Mouse (Mus musculus) thymus, adult 2 months (tissue): ENCODE results near the gene Spns2.

Source experiments
- CTCF ChIP-seq: fragments of 200-500 bp; IDR thresholded peaks from 2 replicates; pipeline ENCODE4 v1.5.1; 2012; ENCODE audit warnings: mild to moderate bottlenecking, control low read depth, low read length, moderate library complexity, borderline replicate concordance; ENCODE audit not compliant: control insufficient read depth, poor library complexity, insufficient read depth; ENCODE audit errors: extremely low read depth
- POLR2A ChIP-seq: fragments of 200-500 bp; IDR thresholded peaks from 2 replicates; pipeline ENCODE4 v1.6.1; 2012; ENCODE audit warnings: mild to moderate bottlenecking, low read length, control low read depth, moderate library complexity; ENCODE audit not compliant: control insufficient read depth, poor library complexity, insufficient read depth; ENCODE audit errors: extremely low read depth

DNA sequence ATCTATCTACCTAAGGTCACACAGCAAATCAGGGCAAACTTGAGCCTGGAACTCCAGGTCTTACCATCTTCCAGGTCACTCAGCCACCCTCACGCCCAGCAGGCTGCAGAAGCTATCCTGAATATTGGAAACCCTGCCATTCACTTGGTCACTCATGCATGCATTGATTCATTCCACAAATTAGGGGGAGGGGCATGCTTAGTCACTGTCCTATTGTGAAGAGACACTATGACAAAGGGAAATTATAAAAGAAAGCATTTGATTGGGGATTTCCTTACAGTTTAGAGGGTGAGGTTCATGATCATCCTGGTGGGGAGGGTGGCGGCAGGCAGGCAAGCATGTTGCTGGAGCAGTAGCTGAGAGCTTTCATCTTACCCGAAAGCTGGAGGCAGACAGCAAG is 24.9 kb downstream of the Spns2 start:
- no peak for TF ChIP-seq CTCF
- TF ChIP-seq POLR2A: no peak
